Mouse (Mus musculus): ENCODE results near the gene Slc29a2. TPM values are rescaled to one million over a fixed set of nuclear protein-coding genes. Genes with fewer than 3 reads are reported as not detected.

Slc29a2 gene
- total RNA-seq, 2 experiments from 2014 or later = 2.5 to 3.1 TPM

GRCm38 (mm10) chr19:5079279-5079678 is 55.6 kb downstream of the Slc29a2 start:
- no peak for ATAC-seq (replicated peaks; ENCODE audit: poor library complexity, severe bottlenecking)

Other genes starting within 250 kb of the Slc29a2 start
- gene Rbm4, start 230.0 kb upstream of the Slc29a2 start, total RNA-seq (2014; fragmentation: Nextera tagmentation) = 42.0 and 44.5 TPM in 2 replicates
- 63.5 and 69.9 TPM in 2 replicates for gene Rbm4, start 230.0 kb upstream of the Slc29a2 start, total RNA-seq (2017)
- gene Gm21992, start 212.2 kb upstream of the Slc29a2 start, total RNA-seq (2014; fragmentation: Nextera tagmentation) = 13.8 and 16.3 TPM in 2 replicates
- gene Gm21992, start 212.2 kb upstream of the Slc29a2 start, total RNA-seq (2017) = 30.8 and 59.4 TPM in 2 replicates
- 51.0 and 59.2 TPM in 2 replicates for gene Rbm14, start 212.2 kb upstream of the Slc29a2 start, total RNA-seq (2014; fragmentation: Nextera tagmentation)
- gene Rbm14, start 212.2 kb upstream of the Slc29a2 start, total RNA-seq (2017) = 23.3 and 27.2 TPM in 2 replicates
- 47.1 and 68.5 TPM in 2 replicates for gene Ccs, start 184.5 kb upstream of the Slc29a2 start, total RNA-seq (2014; fragmentation: Nextera tagmentation)
- 18.8 and 22.9 TPM in 2 replicates for gene Ccs, start 184.5 kb upstream of the Slc29a2 start, total RNA-seq (2017)
- gene Ccdc87, start 184.5 kb upstream of the Slc29a2 start, total RNA-seq (2014; fragmentation: Nextera tagmentation) = not detected in 2 replicates
- gene Ccdc87, start 184.5 kb upstream of the Slc29a2 start, total RNA-seq (2017) = not detected in 2 replicates
- 2.6 and 10.0 TPM in 2 replicates for gene Ctsf, start 168.7 kb upstream of the Slc29a2 start, total RNA-seq (2014; fragmentation: Nextera tagmentation)
- 1.8 and 3.6 TPM in 2 replicates for gene Ctsf, start 168.7 kb upstream of the Slc29a2 start, total RNA-seq (2017)
- gene Actn3, start 146.0 kb upstream of the Slc29a2 start, total RNA-seq (2014; fragmentation: Nextera tagmentation) = 0.34 TPM in 1 of 2 replicates, not detected in the other
- 1.2 TPM in 1 of 2 replicates, not detected in the other for gene Actn3, start 146.0 kb upstream of the Slc29a2 start, total RNA-seq (2017)
- 5.9 and 15.5 TPM in 2 replicates for gene Zdhhc24, start 145.2 kb upstream of the Slc29a2 start, total RNA-seq (2014; fragmentation: Nextera tagmentation)
- gene Zdhhc24, start 145.2 kb upstream of the Slc29a2 start, total RNA-seq (2017) = 3.2 and 9.0 TPM in 2 replicates
- gene Bbs1, start 117.2 kb upstream of the Slc29a2 start, total RNA-seq (2014; fragmentation: Nextera tagmentation) = 3.1 TPM in 1 of 2 replicates, not detected in the other
- gene Bbs1, start 117.2 kb upstream of the Slc29a2 start, total RNA-seq (2017) = 0.82 and 1.9 TPM in 2 replicates
- gene Dpp3, start 95.6 kb upstream of the Slc29a2 start, total RNA-seq (2014; fragmentation: Nextera tagmentation) = 48.5 and 66.6 TPM in 2 replicates
- gene Dpp3, start 95.6 kb upstream of the Slc29a2 start, total RNA-seq (2017) = 38.7 and 41.0 TPM in 2 replicates
- not detected in 2 replicates for gene Peli3, start 80.7 kb upstream of the Slc29a2 start, total RNA-seq (2014; fragmentation: Nextera tagmentation)
- gene Peli3, start 80.7 kb upstream of the Slc29a2 start, total RNA-seq (2017) = 0.10 and 3.3 TPM in 2 replicates
- gene Mrpl11, start 61.7 kb upstream of the Slc29a2 start, total RNA-seq (2014; fragmentation: Nextera tagmentation) = 51.9 and 53.3 TPM in 2 replicates
- gene Mrpl11, start 61.7 kb upstream of the Slc29a2 start, total RNA-seq (2017) = 58.8 and 81.4 TPM in 2 replicates
- gene Npas4, start 33.5 kb upstream of the Slc29a2 start, total RNA-seq (2014; fragmentation: Nextera tagmentation) = not detected in 2 replicates
- not detected in 2 replicates for gene Npas4, start 33.5 kb upstream of the Slc29a2 start, total RNA-seq (2017)
- 4.8 and 6.1 TPM in 2 replicates for gene B4gat1, start 15.0 kb downstream of the Slc29a2 start, total RNA-seq (2014; fragmentation: Nextera tagmentation)
- 2.6 and 11.6 TPM in 2 replicates for gene B4gat1, start 15.0 kb downstream of the Slc29a2 start, total RNA-seq (2017)
- gene AC124502.3, start 15.0 kb downstream of the Slc29a2 start, total RNA-seq (2014; fragmentation: Nextera tagmentation) = 1.3 and 1.4 TPM in 2 replicates
- 5.4 TPM in 1 of 2 replicates, not detected in the other for gene AC124502.3, start 15.0 kb downstream of the Slc29a2 start, total RNA-seq (2017)
- 32.0 and 35.7 TPM in 2 replicates for gene Brms1, start 17.5 kb downstream of the Slc29a2 start, total RNA-seq (2014; fragmentation: Nextera tagmentation)
- 33.6 and 43.3 TPM in 2 replicates for gene Brms1, start 17.5 kb downstream of the Slc29a2 start, total RNA-seq (2017)
- gene Rin1, start 26.6 kb downstream of the Slc29a2 start, total RNA-seq (2014; fragmentation: Nextera tagmentation) = not detected in 2 replicates
- gene Rin1, start 26.6 kb downstream of the Slc29a2 start, total RNA-seq (2017) = 0.21 and 1.0 TPM in 2 replicates
- not detected in 2 replicates for gene Cd248, start 44.2 kb downstream of the Slc29a2 start, total RNA-seq (2014; fragmentation: Nextera tagmentation)
- not detected in 2 replicates for gene Cd248, start 44.2 kb downstream of the Slc29a2 start, total RNA-seq (2017)
- gene Tmem151a, start 61.7 kb downstream of the Slc29a2 start, total RNA-seq (2014; fragmentation: Nextera tagmentation) = 5.1 TPM in 1 of 2 replicates, not detected in the other
- 0.62 TPM in 1 of 2 replicates, not detected in the other for gene Tmem151a, start 61.7 kb downstream of the Slc29a2 start, total RNA-seq (2017)
- gene Yif1a, start 64.7 kb downstream of the Slc29a2 start, total RNA-seq (2014; fragmentation: Nextera tagmentation) = 37.3 and 51.9 TPM in 2 replicates
- 14.6 and 17.2 TPM in 2 replicates for gene Yif1a, start 64.7 kb downstream of the Slc29a2 start, total RNA-seq (2017)
- not detected in 2 replicates for gene Cnih2, start 74.7 kb downstream of the Slc29a2 start, total RNA-seq (2014; fragmentation: Nextera tagmentation)
- gene Cnih2, start 74.7 kb downstream of the Slc29a2 start, total RNA-seq (2017) = not detected in 2 replicates
- gene Rab1b, start 83.2 kb downstream of the Slc29a2 start, total RNA-seq (2014; fragmentation: Nextera tagmentation) = 99.2 and 105 TPM in 2 replicates
- gene Rab1b, start 83.2 kb downstream of the Slc29a2 start, total RNA-seq (2017) = 100 and 101 TPM in 2 replicates
- gene Klc2, start 94.7 kb downstream of the Slc29a2 start, total RNA-seq (2014; fragmentation: Nextera tagmentation) = 6.1 and 10.9 TPM in 2 replicates
- 3.0 and 3.9 TPM in 2 replicates for gene Klc2, start 94.7 kb downstream of the Slc29a2 start, total RNA-seq (2017)
- 13.5 and 22.1 TPM in 2 replicates for gene Pacs1, start 249.3 kb downstream of the Slc29a2 start, total RNA-seq (2014; fragmentation: Nextera tagmentation)
- gene Pacs1, start 249.3 kb downstream of the Slc29a2 start, total RNA-seq (2017) = 6.5 and 8.0 TPM in 2 replicates

Measured in granulocyte monocyte progenitor cell, adult 5-6 weeks (primary cell).